Mouse (Mus musculus): ENCODE results near the gene Dclk1.

DNA sequence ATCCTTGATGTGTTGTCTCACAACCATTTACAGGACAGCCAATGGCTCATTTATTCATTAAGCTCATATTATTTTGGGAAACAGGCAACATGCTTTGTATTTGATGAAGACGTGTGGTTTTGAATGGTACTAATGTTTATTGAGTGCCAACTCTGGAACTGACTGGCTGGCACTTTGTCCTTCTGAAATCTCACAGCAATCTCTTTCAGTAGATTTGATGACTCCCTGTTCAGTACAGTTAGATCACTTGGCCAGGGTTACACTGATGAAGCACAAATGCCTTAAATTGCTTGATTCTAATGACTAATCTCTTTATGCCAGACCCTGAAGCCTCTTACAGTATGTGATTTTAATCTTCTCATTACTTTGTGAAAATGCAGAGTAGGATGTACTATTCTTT lies 75.9 kb downstream of the Dclk1 start:
- TF ChIP-seq POLR2A (IDR thresholded peaks at IDR 0.05; ENCODE audit: insufficient read depth, low read depth, low read length) (no peak), CTCF (IDR thresholded peaks at IDR 0.05) (no peak), EP300 (IDR thresholded peaks at IDR 0.05; ENCODE audit: insufficient read depth, low read depth, low read length) (no peak)

All from heart, adult 2 months (tissue).